Mouse (Mus musculus): ENCODE results near the gene Erp27. TPM values are rescaled to one million over a fixed set of nuclear protein-coding genes. Genes with fewer than 3 reads are reported as not detected.

The Erp27 gene
- polyA plus RNA-seq, 1 experiment from 2014 or later = not detected

GRCm38 (mm10) chr6:136935233-136935632 lies 13.3 kb upstream of the Erp27 start:
- DNase-seq (ENCODE audit: low spot score) (no peak), ATAC-seq (replicated peaks; ENCODE audit: low FRiP score) (no peak)
- no peak overlapping the region for H3K9ac ChIP-seq (ENCODE audit: low read length)

GRCm38 (mm10) chr6:136934068-136934467 lies 12.1 kb upstream of the Erp27 start:
- no peak for DNase-seq (ENCODE audit: low spot score)
- Histone ChIP-seq H3K27ac (ENCODE audit: low read depth, low read length) (no peak overlapping the region), H3K36me3 (ENCODE audit: control insufficient read depth, insufficient read depth, low read length) (no peaks in the 10 kb centered on the region), H3K4me2 (ENCODE audit: low read depth, low read length, severe bottlenecking) (no peak overlapping the region), H3K4me1 (replicated peaks; ENCODE audit: control insufficient read depth, insufficient read depth, low read length) (no peaks in the 10 kb centered on the region), H3K4me3 (ENCODE audit: low read depth, low read length) (no peak overlapping the region), H3K9ac (ENCODE audit: low read length) (no peak overlapping the region), H3K9me3 (ENCODE audit: control insufficient read depth, low read length) (no peaks in the 10 kb centered on the region), H3K27me3 (ENCODE audit: control insufficient read depth, insufficient read depth, low read length) (no peaks in the 10 kb centered on the region)
- 91% methylated on average over 7 of the region's 7 CpGs for WGBS
- no peak for ATAC-seq (replicated peaks; ENCODE audit: low FRiP score)

More at GRCm38 (mm10) chr6:136935233-136935632, 13.3 kb upstream of the Erp27 start:
- H3K27ac ChIP-seq (ENCODE audit: low read depth, low read length) = no peak overlapping the region
- no peak overlapping the region for H3K4me3 ChIP-seq (ENCODE audit: low read depth, low read length)
- H3K36me3 ChIP-seq (ENCODE audit: control insufficient read depth, insufficient read depth, low read length) = no peaks in the 10 kb centered on the region
- no peaks in the 10 kb centered on the region for H3K4me1 ChIP-seq (replicated peaks; ENCODE audit: control insufficient read depth, insufficient read depth, low read length)
- no peaks in the 10 kb centered on the region for H3K9me3 ChIP-seq (ENCODE audit: control insufficient read depth, low read length)
- H3K27me3 ChIP-seq (ENCODE audit: control insufficient read depth, insufficient read depth, low read length) = no peaks in the 10 kb centered on the region
- no peak overlapping the region for H3K4me2 ChIP-seq (ENCODE audit: low read depth, low read length, severe bottlenecking)
- WGBS = 77% methylated on average over 3 of the region's 3 CpGs

GRCm38 (mm10) chr6:136931246-136931645 lies 9.3 kb upstream of the Erp27 start:
- Histone ChIP-seq H3K27ac (ENCODE audit: low read depth, low read length) (no peak overlapping the region), H3K4me3 (ENCODE audit: low read depth, low read length) (no peak overlapping the region), H3K27me3 (ENCODE audit: control insufficient read depth, insufficient read depth, low read length) (no peaks in the 10 kb centered on the region), H3K4me1 (replicated peaks; ENCODE audit: control insufficient read depth, insufficient read depth, low read length) (no peaks in the 10 kb centered on the region), H3K36me3 (ENCODE audit: control insufficient read depth, insufficient read depth, low read length) (no peaks in the 10 kb centered on the region), H3K9ac (ENCODE audit: low read length) (no peak overlapping the region), H3K9me3 (ENCODE audit: control insufficient read depth, low read length) (no peaks in the 10 kb centered on the region), H3K4me2 (ENCODE audit: low read depth, low read length, severe bottlenecking) (no peak overlapping the region)
- no peak for ATAC-seq (replicated peaks; ENCODE audit: low FRiP score)
- 87% methylated on average over 13 of the region's 13 CpGs for WGBS
- DNase-seq (ENCODE audit: low spot score) = no peak

- Histone ChIP-seq H3K9me3 (ENCODE audit: control insufficient read depth, low read length) (no peaks in the 10 kb centered on the region), H3K4me2 (ENCODE audit: low read depth, low read length, severe bottlenecking) (no peak overlapping the region), H3K36me3 (ENCODE audit: control insufficient read depth, insufficient read depth, low read length) (no peaks in the 10 kb centered on the region), H3K27ac (ENCODE audit: low read depth, low read length) (no peak overlapping the region), H3K9ac (ENCODE audit: low read length) (no peak overlapping the region), H3K27me3 (ENCODE audit: control insufficient read depth, insufficient read depth, low read length) (no peaks in the 10 kb centered on the region), H3K4me1 (replicated peaks; ENCODE audit: control insufficient read depth, insufficient read depth, low read length) (no peaks in the 10 kb centered on the region), H3K4me3 (ENCODE audit: low read depth, low read length) (no peak overlapping the region)
- DNase-seq (ENCODE audit: low spot score) (peak; percentile 51), ATAC-seq (replicated peaks; ENCODE audit: low FRiP score) (no peak)
- 72% methylated on average over 12 of the region's 12 CpGs for WGBS
These were observed 8.7 kb upstream of the Erp27 start for GRCm38 (mm10) chr6:136930677-136931076.

GRCm38 (mm10) chr6:136927626-136928025 lies 5.6 kb upstream of the Erp27 start:
- Histone ChIP-seq H3K4me1 (replicated peaks; ENCODE audit: control insufficient read depth, insufficient read depth, low read length) (no peaks in the 10 kb centered on the region), H3K4me2 (ENCODE audit: low read depth, low read length, severe bottlenecking) (no peak overlapping the region), H3K4me3 (ENCODE audit: low read depth, low read length) (no peak overlapping the region), H3K27me3 (ENCODE audit: control insufficient read depth, insufficient read depth, low read length) (no peaks in the 10 kb centered on the region), H3K9me3 (ENCODE audit: control insufficient read depth, low read length) (no peaks in the 10 kb centered on the region), H3K27ac (ENCODE audit: low read depth, low read length) (no peak overlapping the region), H3K36me3 (ENCODE audit: control insufficient read depth, insufficient read depth, low read length) (no peaks in the 10 kb centered on the region), H3K9ac (ENCODE audit: low read length) (no peak overlapping the region)
- WGBS = 96% methylated on average over 1 of the region's 1 CpGs
- no peak for DNase-seq (ENCODE audit: low spot score)
- no peak for ATAC-seq (replicated peaks; ENCODE audit: low FRiP score)

- 74% methylated on average over 8 of the region's 8 CpGs for WGBS
- Histone ChIP-seq H3K9ac (ENCODE audit: low read length) (no peak overlapping the region), H3K27me3 (ENCODE audit: control insufficient read depth, insufficient read depth, low read length) (no peaks in the 10 kb centered on the region), H3K4me2 (ENCODE audit: low read depth, low read length, severe bottlenecking) (no peak overlapping the region), H3K4me3 (ENCODE audit: low read depth, low read length) (no peak overlapping the region), H3K4me1 (replicated peaks; ENCODE audit: control insufficient read depth, insufficient read depth, low read length) (no peaks in the 10 kb centered on the region), H3K9me3 (ENCODE audit: control insufficient read depth, low read length) (no peaks in the 10 kb centered on the region), H3K36me3 (ENCODE audit: control insufficient read depth, insufficient read depth, low read length) (no peaks in the 10 kb centered on the region), H3K27ac (ENCODE audit: low read depth, low read length) (no peak overlapping the region)
- ATAC-seq (replicated peaks; ENCODE audit: low FRiP score) (no peak), DNase-seq (ENCODE audit: low spot score) (no peak)
These were observed 3.1 kb upstream of the Erp27 start for GRCm38 (mm10) chr6:136925049-136925448.

- H3K4me1 ChIP-seq (replicated peaks; ENCODE audit: control insufficient read depth, insufficient read depth, low read length) = no peaks in the 10 kb centered on the region
- ATAC-seq (replicated peaks; ENCODE audit: low FRiP score) (no peak), DNase-seq (ENCODE audit: low spot score) (no peak)
- H3K9me3 ChIP-seq (ENCODE audit: control insufficient read depth, low read length) = no peaks in the 10 kb centered on the region
- H3K27ac ChIP-seq (ENCODE audit: low read depth, low read length) = no peak within 1 kb of the TSS
- H3K9ac ChIP-seq (ENCODE audit: low read length) = no peak within 1 kb of the TSS
- H3K27me3 ChIP-seq (ENCODE audit: control insufficient read depth, insufficient read depth, low read length) = no peaks in the 10 kb centered on the region
- 90% methylated on average over 8 of the region's 8 CpGs for WGBS
- no peaks in the 10 kb centered on the region for H3K36me3 ChIP-seq (ENCODE audit: control insufficient read depth, insufficient read depth, low read length)
- no peak within 1 kb of the TSS for H3K4me2 ChIP-seq (ENCODE audit: low read depth, low read length, severe bottlenecking)
- no peak within 1 kb of the TSS for H3K4me3 ChIP-seq (ENCODE audit: low read depth, low read length)
These were observed 1.6 kb upstream of the Erp27 start, which contains the start of gene Pde6h for GRCm38 (mm10) chr6:136923532-136923931. TSS of gene Pde6h (plus strand) at chr6:136923832.

GRCm38 (mm10) chr6:136922871-136923270 lies 891 bp upstream of the Erp27 start:
- Histone ChIP-seq H3K27me3 (ENCODE audit: control insufficient read depth, insufficient read depth, low read length) (no peaks in the 10 kb centered on the region), H3K36me3 (ENCODE audit: control insufficient read depth, insufficient read depth, low read length) (no peaks in the 10 kb centered on the region), H3K4me2 (ENCODE audit: low read depth, low read length, severe bottlenecking) (no peak overlapping the region), H3K9ac (ENCODE audit: low read length) (no peak overlapping the region), H3K27ac (ENCODE audit: low read depth, low read length) (no peak overlapping the region), H3K4me1 (replicated peaks; ENCODE audit: control insufficient read depth, insufficient read depth, low read length) (no peaks in the 10 kb centered on the region), H3K9me3 (ENCODE audit: control insufficient read depth, low read length) (no peaks in the 10 kb centered on the region), H3K4me3 (ENCODE audit: low read depth, low read length) (no peak overlapping the region)
- no peak for ATAC-seq (replicated peaks; ENCODE audit: low FRiP score)
- DNase-seq (ENCODE audit: low spot score) = no peak
- 88% methylated on average over 7 of the region's 7 CpGs for WGBS

GRCm38 (mm10) chr6:136921601-136922000 lies 379 bp downstream of the Erp27 start:
- no peak overlapping the region for H3K4me3 ChIP-seq (ENCODE audit: low read depth, low read length)
- H3K27me3 ChIP-seq (ENCODE audit: control insufficient read depth, insufficient read depth, low read length) = no peaks in the 10 kb centered on the region
- H3K9ac ChIP-seq (ENCODE audit: low read length) = no peak overlapping the region
- H3K27ac ChIP-seq (ENCODE audit: low read depth, low read length) = no peak overlapping the region
- WGBS = 80% methylated on average over 7 of the region's 7 CpGs
- ATAC-seq (replicated peaks; ENCODE audit: low FRiP score) (no peak), DNase-seq (ENCODE audit: low spot score) (no peak)
- no peaks in the 10 kb centered on the region for H3K36me3 ChIP-seq (ENCODE audit: control insufficient read depth, insufficient read depth, low read length)
- H3K4me2 ChIP-seq (ENCODE audit: low read depth, low read length, severe bottlenecking) = no peak overlapping the region
- no peaks in the 10 kb centered on the region for H3K9me3 ChIP-seq (ENCODE audit: control insufficient read depth, low read length)
- H3K4me1 ChIP-seq (replicated peaks; ENCODE audit: control insufficient read depth, insufficient read depth, low read length) = no peaks in the 10 kb centered on the region
